In genomic region chr6:122417015-122417414, GRCm38 (mm10) we compare ENCODE assay signal across 29 mouse cellular contexts.
DNase-seq lines count a peak whose midpoint lies in the region; ATAC-seq and TF ChIP-seq lines count a peak whose summit lies in the region.
"Had no signal": no experiment of that assay in that cellular context is flagged by ENCODE, and none has a peak within 500 bp of the region (broad histone marks: within the 10 kb centered on the region; RNA-seq: fewer than 3 reads in every experiment).

No protein-coding gene starts in this region.

- H3K4me2 ChIP-seq in hindbrain, embryonic 15.5 days, result no peak overlapping the region
- no peak overlapping the region for H3K4me2 ChIP-seq in hindbrain, embryonic 16.5 days (ENCODE audit: low read length)
- H3K4me2 ChIP-seq in limb, embryonic 11.5 days (ENCODE audit: low read depth, severe bottlenecking), result no peak overlapping the region
- H3K4me2 ChIP-seq: heart, embryonic 11.5 days; intestine, embryonic 15.5 days; limb, embryonic 13.5 days; liver, embryonic 12.5 days; midbrain, embryonic 12.5 days had no signal

- no peak overlapping the region for H3K9ac ChIP-seq in hindbrain, embryonic 15.5 days
- H3K9ac ChIP-seq in hindbrain, embryonic 16.5 days (ENCODE audit: low read depth, low read length), result no peak overlapping the region
- H3K9ac ChIP-seq in limb, embryonic 11.5 days (ENCODE audit: low read length), result no peak overlapping the region
- H3K9ac ChIP-seq: intestine, embryonic 15.5 days; limb, embryonic 13.5 days; liver, embryonic 12.5 days; liver, postnatal 0 days; midbrain, embryonic 12.5 days had no signal

- DNase-seq in brain, embryonic 14.5 days (ENCODE audit: low read depth), result peak; percentile 36
- peak; percentile 9 for DNase-seq in embryonic facial prominence, embryonic 10.5 days (ENCODE audit: low spot score)
- DNase-seq in limb, embryonic 11.5 days (ENCODE audit: low spot score), result no peak
- DNase-seq in natural killer cell, adult 2 months (ENCODE audit: low spot score in 2 of 2), result no peak
- no peak for DNase-seq in frontal cortex, postnatal 25 days (ENCODE audit: low spot score in 2 of 2)
- DNase-seq: adrenal gland, postnatal 25 days; B cell, adult 2 months; cerebellum, adult 18-20 months; gastrocnemius, postnatal 10 days; heart, postnatal 4 days; kidney, adult 2 months; kidney, postnatal 36 days; layer of hippocampus, postnatal 36 days; liver, postnatal 0 days; lung, postnatal 4 days; spleen, adult 18-20 months; thymus, adult 2 months; thymus, postnatal 36 days had no signal

- H3K4me3 ChIP-seq in hindbrain, embryonic 15.5 days, result no peak overlapping the region
- no peak overlapping the region for H3K4me3 ChIP-seq in hindbrain, embryonic 16.5 days (ENCODE audit: low read length)
- H3K4me3 ChIP-seq in embryonic facial prominence, embryonic 10.5 days, result no peak overlapping the region
- H3K4me3 ChIP-seq in limb, embryonic 11.5 days (ENCODE audit: low read depth, low read length), result no peak overlapping the region
- H3K4me3 ChIP-seq: forebrain, embryonic 10.5 days; intestine, embryonic 15.5 days; limb, embryonic 13.5 days; liver, embryonic 12.5 days; megakaryocyte, embryonic 14.5 days; midbrain, embryonic 12.5 days had no signal

- no peaks in the 10 kb centered on the region for H3K9me3 ChIP-seq in hindbrain, embryonic 15.5 days
- H3K9me3 ChIP-seq in hindbrain, embryonic 16.5 days (ENCODE audit: control insufficient read depth, low read length), result no peaks in the 10 kb centered on the region
- H3K9me3 ChIP-seq in embryonic facial prominence, embryonic 10.5 days, result no peaks in the 10 kb centered on the region
- no peaks in the 10 kb centered on the region for H3K9me3 ChIP-seq in limb, embryonic 11.5 days (ENCODE audit: control insufficient read depth, low read length)
- H3K9me3 ChIP-seq: forebrain, embryonic 10.5 days; intestine, embryonic 15.5 days; limb, embryonic 13.5 days; liver, embryonic 12.5 days; midbrain, embryonic 12.5 days had no signal

- H3K27ac ChIP-seq in hindbrain, embryonic 15.5 days (replicated peaks), result 0 out of 2 replicates have a peak overlapping the region, but pooled peaks have one; percentile 20
- H3K27ac ChIP-seq in hindbrain, embryonic 16.5 days (ENCODE audit: low read depth, low read length), result no peak overlapping the region
- H3K27ac ChIP-seq in embryonic facial prominence, embryonic 10.5 days (replicated peaks), result no peak overlapping the region; the same call in 1 of the 2 replicates
- H3K27ac ChIP-seq in limb, embryonic 11.5 days (replicated peaks; ENCODE audit: low read depth, low read length), result peak overlapping the region; percentile 42; the same call in 1 of the 2 replicates
- H3K27ac ChIP-seq: forebrain, embryonic 10.5 days; hindbrain, postnatal 0 days; intestine, embryonic 15.5 days; liver, embryonic 12.5 days; midbrain, embryonic 12.5 days had no signal

- 57% methylated on average over 7 of the region's 7 CpGs for WGBS in hindbrain, embryonic 15.5 days
- 69% methylated on average over 7 of the region's 7 CpGs for WGBS in hindbrain, embryonic 16.5 days
- 71% methylated on average over 7 of the region's 7 CpGs for WGBS in embryonic facial prominence, embryonic 10.5 days
- 50% methylated on average over 7 of the region's 7 CpGs for WGBS in limb, embryonic 11.5 days

- H3K4me1 ChIP-seq in hindbrain, embryonic 15.5 days (replicated peaks), result 0 out of 2 replicates have a peak, but pooled peaks cover 3% of the 10 kb centered on the region
- H3K4me1 ChIP-seq in hindbrain, embryonic 16.5 days (ENCODE audit: control insufficient read depth, insufficient read depth, low read depth, low read length), result no peaks in the 10 kb centered on the region
- H3K4me1 ChIP-seq in embryonic facial prominence, embryonic 10.5 days, result peaks cover 36% of the 10 kb centered on the region
- H3K4me1 ChIP-seq in limb, embryonic 11.5 days (ENCODE audit: control insufficient read depth, insufficient read depth, low read length), result peaks cover 5% of the 10 kb centered on the region; the same call in 1 of the 2 replicates
- H3K4me1 ChIP-seq: intestine, embryonic 15.5 days; megakaryocyte, embryonic 14.5 days; midbrain, embryonic 12.5 days had no signal

- ATAC-seq in hindbrain, embryonic 15.5 days (ENCODE audit: low FRiP score, low read depth), result 0 out of 2 replicates have a peak, but pooled peaks have one; percentile 38
- ATAC-seq in hindbrain, embryonic 16.5 days, result no peak
- ATAC-seq in limb, embryonic 11.5 days (ENCODE audit: insufficient number of reproducible peaks, low FRiP score, low TSS enrichment, low read depth), result no peak
- ATAC-seq: forebrain, embryonic 16.5 days; hindbrain, postnatal 0 days; intestine, embryonic 15.5 days; liver, embryonic 12.5 days; liver, postnatal 0 days had no signal

- no peaks in the 10 kb centered on the region for H3K27me3 ChIP-seq in hindbrain, embryonic 15.5 days
- H3K27me3 ChIP-seq in hindbrain, embryonic 16.5 days (replicated peaks; ENCODE audit: control insufficient read depth, insufficient read depth, low read length), result no peaks in the 10 kb centered on the region
- H3K27me3 ChIP-seq in embryonic facial prominence, embryonic 10.5 days (replicated peaks; ENCODE audit: low read depth, poor library complexity, severe bottlenecking), result no peaks in the 10 kb centered on the region
- no peaks in the 10 kb centered on the region for H3K27me3 ChIP-seq in limb, embryonic 11.5 days (ENCODE audit: control insufficient read depth, insufficient read depth, low read length)
- H3K27me3 ChIP-seq: intestine, embryonic 15.5 days; limb, embryonic 13.5 days; liver, embryonic 12.5 days; megakaryocyte, embryonic 14.5 days; midbrain, embryonic 12.5 days had no signal

- TF ChIP-seq POLR2A in brain, embryonic 14.5 days (IDR thresholded peaks at IDR 0.05; ENCODE audit: borderline replicate concordance, extremely low read depth, insufficient read depth, insufficient read length, poor library complexity, severe bottlenecking), result no peak

- no peak for TF ChIP-seq CTCF in brain, embryonic 14.5 days (IDR thresholded peaks at IDR 0.05; ENCODE audit: borderline replicate concordance, extremely low read depth, insufficient read depth, insufficient read length)

- no peaks in the 10 kb centered on the region for H3K36me3 ChIP-seq in hindbrain, embryonic 15.5 days
- H3K36me3 ChIP-seq in hindbrain, embryonic 16.5 days (ENCODE audit: control insufficient read depth, insufficient read depth, low read length), result no peaks in the 10 kb centered on the region
- H3K36me3 ChIP-seq in embryonic facial prominence, embryonic 10.5 days (replicated peaks), result no peaks in the 10 kb centered on the region
- no peaks in the 10 kb centered on the region for H3K36me3 ChIP-seq in limb, embryonic 11.5 days (ENCODE audit: control insufficient read depth, insufficient read depth, low read length)
- H3K36me3 ChIP-seq: forebrain, embryonic 10.5 days; intestine, embryonic 15.5 days; limb, embryonic 13.5 days; liver, embryonic 12.5 days; midbrain, embryonic 12.5 days had no signal

Comparison
In these comparisons a context has a peak if more than half of its experiments do, and no peak if none do; other contexts are left out.
1. H3K27ac ChIP-seq: peak in hindbrain, embryonic 15.5 days (single experiment) and limb, embryonic 11.5 days (single experiment); none in hindbrain, embryonic 16.5 days (single experiment) and embryonic facial prominence, embryonic 10.5 days (single experiment).
2. DNase-seq: peak in brain, embryonic 14.5 days (single experiment) and embryonic facial prominence, embryonic 10.5 days (single experiment); none in limb, embryonic 11.5 days (single experiment), natural killer cell, adult 2 months (0 of 2) and frontal cortex, postnatal 25 days (0 of 2).